Mouse (Mus musculus) kidney, adult 11 months (tissue): ENCODE results near the gene Ypel1.

Experiments
- DNase-seq: peaks from one replicate; pipeline ENCODE4 v3.0.0; 2022

The Ypel1 gene

DNA sequence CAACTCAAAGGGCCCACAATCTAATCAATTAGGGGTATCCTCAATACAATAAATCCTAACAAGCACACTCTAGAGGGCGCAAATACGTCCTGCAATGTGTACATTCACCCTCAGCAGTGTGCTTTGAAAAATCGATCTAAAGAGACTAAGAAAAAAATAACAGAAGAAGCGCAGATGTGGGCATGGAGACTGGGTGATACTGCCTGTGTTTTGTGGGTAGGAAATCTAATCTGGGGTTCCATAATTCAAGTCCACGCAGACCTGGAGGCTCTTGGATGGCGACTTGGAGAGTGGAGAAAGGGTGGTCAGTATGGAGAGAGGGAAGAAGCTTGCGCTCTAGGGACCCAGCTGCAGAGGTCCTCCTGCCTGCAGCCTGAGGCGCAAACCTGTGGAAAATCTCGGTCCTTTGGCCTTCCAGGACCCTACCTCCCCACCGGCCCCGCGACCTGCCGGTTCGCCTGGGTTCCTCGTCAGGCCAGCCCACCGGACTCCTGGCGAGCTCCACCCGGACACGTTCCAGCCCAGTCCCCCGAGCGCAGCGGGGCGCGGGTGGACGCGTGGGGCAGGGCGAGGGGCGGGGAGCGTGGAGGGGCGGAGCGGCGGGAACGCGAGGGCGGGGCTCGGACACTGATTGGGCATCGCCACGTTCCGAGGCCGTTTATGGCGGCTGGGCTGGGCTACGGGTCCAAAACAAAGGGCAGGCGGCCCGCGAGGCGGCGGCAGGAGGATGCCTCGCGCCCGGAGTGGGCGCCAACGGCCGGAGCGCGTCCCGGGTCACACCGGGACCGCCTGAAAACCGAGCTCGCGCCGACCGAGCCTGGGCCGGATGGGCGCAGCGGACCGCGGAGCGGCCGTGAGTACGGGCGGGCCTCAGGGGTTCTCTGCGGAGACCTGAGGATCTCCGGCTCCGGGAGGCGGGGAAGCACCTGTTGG lies at the start of gene Ypel1:
Gene Ypel1 (plus strand): TSS at position 186 of the 933 bp plus-strand sequence.
- DNase-seq: peak; percentile 80

DNA sequence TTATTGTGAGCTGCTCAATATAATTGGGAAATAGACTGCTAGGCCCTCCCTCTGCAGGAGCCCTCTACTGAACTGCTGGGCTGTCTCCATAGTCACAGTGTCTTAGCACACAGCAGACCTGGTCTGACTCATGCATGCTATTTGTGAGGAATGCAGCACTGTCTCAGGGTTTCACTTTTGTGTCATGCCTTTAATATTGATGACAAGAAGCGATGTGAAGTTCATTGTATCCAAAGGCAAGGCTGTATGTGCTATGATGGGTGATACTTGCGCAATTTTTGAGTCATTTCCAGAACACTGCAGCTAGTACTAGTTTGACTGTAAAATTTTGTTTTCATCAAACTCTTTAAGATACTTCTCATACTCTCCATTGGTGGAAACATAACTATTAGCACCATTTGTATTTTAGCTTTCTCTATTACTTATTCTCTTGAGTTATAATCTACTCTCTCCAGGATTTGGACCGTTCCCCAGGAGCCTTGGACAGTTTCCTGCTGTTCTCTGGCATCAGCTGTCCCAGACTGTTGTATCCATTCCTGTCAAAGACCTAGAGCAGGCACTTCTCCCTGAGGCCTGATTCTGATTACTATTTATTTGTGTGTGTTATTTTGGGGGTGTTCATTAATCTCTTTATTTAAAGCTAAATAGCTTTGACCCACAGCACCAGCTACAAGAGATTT lies 44.9 kb upstream of the Ypel1 start:
- no peak for DNase-seq

DNA sequence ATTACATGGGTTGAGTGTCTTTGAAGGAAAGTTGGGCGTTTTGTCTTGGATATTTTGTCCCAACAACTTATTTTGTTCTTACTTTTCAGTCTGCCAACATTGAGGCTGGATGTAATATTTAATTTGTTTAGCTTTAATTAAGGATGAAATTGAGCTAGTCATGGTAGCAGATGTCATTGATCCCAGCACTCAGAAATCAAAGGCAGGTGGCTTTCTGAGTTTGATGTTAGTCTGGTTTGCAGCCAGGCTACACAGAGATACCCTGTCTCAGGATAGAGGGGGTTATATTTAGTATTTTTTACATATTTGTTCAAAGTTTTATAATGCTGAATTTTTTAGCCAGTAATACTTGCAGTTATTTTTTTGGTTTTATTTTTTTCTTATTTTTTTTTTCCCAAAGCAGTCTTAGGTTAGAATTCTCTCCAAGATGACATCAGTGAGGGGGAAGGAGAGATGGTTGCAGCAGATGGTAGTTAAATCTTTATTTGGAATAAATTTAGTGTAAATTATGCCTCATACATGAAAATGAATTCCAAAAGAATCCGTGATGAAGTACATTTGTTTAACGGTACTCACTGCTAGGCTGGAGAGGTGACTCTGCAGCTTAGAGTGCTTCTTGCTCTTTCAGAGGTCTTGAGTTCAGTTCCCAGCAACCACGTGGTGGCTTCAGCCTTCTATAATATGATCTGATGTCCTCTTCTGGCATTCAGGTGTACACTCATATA lies 39.4 kb upstream of the Ypel1 start:
- no peak for DNase-seq

DNA sequence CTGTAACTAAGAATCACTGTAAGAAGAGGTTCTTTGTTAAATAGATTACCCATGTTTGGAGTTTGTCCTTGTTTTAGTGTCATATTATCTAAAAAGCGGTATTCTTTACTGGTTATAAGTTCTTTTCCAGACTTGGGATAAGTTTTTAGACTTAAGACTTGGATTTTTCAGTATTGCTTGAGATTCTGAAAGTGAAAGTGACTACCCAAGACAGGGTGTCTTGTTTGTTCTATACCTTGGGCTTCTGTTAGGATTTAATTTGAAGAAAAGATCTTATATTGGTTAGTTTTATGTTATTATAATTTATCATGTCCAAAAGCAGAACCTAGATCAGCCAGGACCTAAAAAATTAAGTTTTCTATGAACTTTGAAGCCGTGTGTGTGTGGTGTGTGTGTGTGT lies 35.7 kb upstream of the Ypel1 start:
- no peak for DNase-seq

DNA sequence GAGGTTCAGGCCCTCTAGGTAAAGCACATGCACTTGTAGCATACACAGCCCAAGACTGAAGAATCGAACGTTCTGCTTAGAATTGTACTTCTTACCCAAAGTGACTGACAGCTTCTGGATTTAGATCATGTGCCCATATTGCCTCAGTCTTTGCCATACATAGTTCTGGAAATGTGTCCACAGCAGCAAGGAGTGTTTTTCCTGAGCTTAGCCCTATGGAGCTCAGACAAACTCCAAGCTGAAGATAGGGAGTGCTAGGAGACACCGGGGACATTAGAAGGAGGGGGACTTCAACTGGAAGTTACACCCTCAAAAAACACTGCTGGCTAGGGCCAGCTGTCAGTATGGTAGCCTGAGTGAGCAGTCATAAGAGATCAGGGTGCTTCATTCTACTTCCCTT lies 28.8 kb upstream of the Ypel1 start:
- no peak for DNase-seq

DNA sequence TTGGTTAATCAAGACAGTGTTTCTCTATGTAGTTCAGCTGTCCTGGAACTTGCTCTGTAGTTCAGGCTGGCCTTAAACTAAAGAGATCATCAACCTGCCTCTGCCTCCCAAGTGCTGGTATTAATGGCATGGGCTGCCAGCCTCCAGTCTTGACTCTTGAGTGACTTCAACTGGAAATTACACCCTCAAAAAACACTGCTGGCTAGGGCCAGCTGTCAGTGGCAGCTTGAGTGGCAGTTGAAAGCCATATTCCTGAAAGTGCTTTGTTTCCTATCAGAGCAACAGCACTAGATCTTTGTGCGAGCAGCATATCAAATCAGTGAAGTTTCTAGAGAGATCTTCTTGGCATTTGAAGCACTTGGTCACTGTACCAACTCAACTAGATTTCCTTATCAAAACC lies 28.1 kb upstream of the Ypel1 start:
- no peak for DNase-seq

DNA sequence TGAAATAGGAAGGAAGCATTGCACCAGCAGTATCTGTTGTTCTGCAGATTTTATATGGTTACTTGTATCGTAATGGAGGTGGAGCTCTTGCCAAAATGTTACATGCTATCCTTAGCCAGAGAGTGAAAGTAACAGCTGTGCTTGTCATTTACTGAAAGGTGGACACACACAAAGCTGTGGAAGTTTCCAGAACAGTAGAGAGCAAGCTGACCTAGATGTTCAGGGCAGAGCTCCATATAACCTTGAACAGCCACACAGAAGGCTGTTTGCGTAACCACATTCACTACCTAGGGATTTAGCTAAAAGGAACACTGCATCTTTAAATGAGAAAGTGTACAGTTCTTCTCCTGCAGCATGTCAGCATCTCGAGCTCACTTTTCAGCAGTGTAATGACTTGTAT lies 25.2 kb upstream of the Ypel1 start:
- no peak for DNase-seq

DNA sequence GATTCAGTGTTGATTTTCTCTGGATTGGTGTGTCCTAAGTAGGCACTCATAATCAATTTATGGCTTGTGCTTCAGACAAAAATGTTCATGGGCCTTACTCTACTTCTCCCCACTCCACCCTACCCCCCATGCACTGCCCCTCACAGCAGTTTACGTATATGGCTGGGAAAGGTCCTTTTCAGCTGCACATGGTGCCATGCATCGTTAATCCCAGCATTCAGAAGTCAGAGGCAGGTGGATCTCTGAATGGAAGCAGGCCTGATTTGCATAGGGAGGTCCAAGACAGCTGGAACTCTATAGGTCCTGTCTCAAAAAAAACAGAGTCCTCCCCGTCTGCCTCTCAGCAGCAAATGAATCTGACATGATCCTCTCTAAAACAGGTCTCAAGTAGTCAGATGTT lies 24.2 kb upstream of the Ypel1 start:
- no peak for DNase-seq

DNA sequence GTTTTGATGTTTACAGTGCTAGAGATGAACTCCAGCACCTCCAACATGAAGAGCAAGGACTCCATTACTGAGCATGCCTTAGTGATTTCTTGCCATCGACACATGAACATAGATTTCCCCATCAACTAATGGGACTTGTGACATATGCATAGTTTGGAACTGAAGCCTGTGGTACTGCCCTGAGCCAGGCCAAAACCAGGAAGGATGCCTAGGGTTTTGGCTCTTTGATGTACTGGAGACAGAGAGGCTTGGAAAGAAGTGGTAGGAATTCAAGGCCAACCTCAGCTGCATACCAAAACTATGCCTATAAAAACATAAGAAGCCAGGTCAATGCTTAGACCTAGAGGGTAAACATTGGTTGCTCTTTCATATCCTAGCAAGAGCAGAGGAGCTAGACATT lies 19.6 kb upstream of the Ypel1 start:
- DNase-seq: no peak

DNA sequence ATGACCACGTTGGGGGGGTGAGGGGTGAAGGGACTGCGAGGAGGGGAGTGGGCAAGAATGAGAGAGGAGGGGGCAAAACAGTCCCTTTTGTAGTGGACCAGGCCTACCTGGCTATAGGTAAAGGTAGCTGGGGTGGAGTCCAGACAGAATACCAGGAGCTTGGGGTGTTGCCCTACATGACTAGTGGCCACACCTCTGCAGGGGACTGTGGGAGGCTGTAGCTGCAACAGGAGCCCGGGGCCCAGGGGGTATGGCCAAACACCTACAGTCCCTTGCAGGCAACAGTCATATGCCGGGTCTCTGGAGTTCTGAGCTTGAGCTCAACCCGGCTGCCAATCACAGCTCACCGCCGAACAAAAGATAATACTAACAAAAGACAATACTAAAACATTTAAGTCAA lies 17.4 kb upstream of the Ypel1 start:
- no peak for DNase-seq

DNA sequence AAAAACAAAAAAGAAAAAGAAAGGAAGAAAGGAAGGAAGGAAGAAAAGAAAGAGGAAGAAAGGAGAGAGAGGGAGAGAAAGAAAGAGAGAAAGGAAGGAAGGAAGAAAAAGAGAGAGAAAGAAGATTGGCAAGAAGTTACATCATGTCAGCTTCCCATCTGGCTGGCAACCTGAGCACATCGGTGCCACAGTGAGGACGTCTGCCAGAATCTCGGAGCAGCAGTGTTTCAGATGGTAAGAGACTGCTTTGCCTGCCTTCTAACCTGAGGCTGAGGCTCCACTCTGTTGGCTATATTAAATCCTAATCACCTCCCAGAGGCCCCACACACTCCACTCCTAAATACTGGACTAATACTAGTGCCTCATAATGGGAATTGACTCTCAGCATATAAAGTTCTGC lies 15.6 kb upstream of the Ypel1 start:
- DNase-seq: no peak

DNA sequence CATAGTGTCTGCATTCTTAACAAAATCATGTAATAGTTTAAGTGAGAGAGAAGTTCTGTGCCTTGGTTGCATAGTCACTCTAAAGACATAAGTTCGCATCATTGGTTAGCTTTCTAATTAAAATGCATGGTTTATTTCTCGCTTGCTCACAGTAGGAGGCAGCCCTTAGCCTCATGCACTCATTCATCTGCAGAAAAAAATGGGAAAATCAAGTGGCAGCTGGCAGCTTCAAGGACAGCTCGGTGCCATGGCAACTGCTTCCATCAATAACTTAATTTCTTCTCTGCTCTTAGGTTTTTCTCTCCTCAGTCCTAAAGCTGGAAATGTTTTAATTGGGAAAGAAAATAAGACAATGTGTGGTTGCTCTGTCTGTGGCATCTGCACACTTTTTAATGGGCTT lies 13.9 kb upstream of the Ypel1 start:
- DNase-seq: no peak

DNA sequence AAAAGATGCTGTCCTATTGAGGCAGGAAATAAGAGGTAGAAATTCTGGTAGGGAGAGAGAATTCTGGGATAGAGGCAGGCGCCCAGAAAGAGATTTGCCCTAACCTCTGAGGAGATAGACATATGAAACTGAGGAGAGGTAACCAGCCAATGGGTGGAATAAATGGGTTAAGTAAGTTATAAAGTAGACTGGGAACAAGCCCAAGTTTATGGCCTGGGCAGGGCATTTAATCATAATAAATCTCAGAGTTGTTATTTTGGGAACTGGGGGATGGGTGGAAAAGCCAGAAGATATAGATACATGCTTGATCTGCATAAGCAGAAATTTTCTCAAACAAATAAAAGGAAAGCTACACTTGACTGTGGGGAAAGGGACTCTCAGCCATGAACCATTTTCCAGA lies 7.2 kb upstream of the Ypel1 start:
- DNase-seq: no peak

DNA sequence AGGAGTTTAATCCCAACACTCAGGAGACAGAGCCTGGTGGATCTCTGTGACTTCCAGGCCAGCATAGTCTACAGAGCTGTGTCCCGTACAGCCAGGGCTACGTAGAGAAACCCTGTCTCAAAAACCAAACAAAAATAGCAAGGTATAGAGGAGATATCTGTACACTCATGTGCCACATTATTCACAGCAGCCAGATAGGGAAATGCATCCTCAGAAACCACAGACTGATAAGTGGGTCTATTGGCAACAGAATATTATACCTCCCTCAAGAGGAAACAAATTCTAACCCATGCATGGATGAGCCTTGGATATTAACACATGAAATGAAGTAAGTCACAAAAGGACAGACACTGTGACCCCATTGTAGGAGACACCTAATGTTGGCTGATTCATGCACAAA lies 1.9 kb upstream of the Ypel1 start:
- no peak for DNase-seq

DNA sequence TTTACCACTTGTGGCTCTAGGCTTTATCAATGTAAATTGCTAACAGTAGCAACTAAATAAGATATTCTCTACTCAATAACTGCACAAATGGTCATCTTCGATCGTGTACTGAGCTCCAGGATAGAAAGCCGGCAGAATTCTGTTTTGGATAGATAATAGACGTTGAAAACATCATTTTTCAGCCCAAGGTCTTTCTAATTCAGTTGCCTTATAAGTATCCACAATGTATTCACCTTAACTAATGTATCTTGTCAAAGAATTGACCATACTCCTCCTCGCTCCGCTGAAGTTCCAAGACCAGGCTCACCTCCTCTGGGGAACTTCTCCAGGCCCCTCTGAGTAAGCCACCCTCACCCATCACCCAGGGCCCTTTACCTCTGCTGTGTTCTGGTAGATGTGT lies 1.2 kb downstream of the Ypel1 start:
- DNase-seq: no peak

DNA sequence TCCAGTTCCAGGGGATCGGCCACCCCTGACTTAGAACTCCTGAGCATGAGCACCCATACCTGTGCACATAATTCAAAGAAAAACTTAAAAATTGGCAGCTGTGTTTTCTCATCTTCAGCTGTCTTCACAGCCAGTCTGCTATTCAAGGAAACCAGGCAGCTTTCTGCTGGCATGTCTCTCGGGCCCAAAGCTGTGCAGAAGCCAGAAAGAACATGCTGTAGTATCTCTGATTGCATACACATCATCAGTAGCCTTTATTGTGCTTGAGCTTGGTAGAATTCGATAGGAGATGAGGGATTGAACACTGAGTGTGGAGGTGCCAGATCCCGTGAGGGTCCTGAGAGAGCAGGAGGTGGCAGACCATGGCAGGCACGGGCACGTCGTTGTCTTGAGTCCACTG lies 3.5 kb downstream of the Ypel1 start:
- DNase-seq: no peak

DNA sequence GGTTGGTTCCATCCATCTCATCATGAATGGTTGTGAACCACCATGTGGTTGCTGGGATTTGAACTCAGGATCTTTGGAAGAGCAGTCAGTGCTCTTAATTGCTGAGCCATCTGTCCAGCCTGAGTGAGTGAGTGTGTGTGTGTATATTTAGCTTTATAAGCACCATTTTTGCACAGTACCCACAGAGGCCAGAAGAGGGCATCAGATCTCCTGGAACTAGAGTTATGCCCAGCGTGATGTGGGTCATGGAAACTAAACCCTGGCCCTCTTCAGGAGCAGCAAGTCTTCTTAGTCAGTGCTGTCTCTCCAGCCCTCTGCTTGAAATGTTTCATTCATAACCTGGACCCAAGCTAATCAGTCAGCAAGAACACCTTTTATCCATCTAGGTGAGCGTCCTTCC lies 6.8 kb downstream of the Ypel1 start:
- DNase-seq: no peak

DNA sequence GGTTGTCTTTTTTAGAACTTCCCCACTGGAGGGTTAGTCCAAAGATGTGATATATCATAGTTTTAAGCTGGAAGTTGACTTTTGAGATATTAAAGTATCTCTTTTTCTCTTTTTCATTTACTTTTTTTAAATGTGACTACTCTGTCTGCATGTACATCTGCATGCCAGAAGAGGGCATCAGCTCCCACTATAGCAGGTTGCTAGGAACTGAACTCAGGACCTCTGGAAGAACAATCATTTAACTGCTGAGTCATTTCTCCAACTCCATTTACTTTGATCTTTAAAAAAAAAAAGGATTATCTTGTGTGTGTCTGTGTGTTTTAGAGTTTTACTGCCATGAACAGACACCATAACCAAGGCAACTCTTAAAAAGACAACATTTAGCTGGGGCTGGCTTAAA lies 7.4 kb downstream of the Ypel1 start:
- no peak for DNase-seq

DNA sequence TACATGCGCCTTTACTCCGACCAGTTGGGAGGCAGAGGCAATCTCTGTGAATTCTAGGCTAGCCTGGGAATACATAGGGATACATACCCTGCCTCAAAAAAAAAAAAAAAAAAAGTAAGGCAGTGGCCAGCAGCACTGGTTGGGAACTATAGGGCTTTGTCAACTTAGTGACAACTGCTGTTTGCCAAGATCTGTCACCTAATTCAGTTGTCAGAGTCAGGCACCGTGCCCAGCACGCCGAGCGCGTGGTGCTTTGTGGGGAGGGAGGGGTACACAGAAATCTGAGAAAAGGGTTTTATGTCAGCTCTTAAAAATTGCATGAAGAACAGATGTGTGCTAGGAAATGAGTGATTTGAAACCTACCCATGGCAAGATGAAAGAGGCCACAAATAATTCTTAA lies 8.6 kb downstream of the Ypel1 start:
- no peak for DNase-seq

DNA sequence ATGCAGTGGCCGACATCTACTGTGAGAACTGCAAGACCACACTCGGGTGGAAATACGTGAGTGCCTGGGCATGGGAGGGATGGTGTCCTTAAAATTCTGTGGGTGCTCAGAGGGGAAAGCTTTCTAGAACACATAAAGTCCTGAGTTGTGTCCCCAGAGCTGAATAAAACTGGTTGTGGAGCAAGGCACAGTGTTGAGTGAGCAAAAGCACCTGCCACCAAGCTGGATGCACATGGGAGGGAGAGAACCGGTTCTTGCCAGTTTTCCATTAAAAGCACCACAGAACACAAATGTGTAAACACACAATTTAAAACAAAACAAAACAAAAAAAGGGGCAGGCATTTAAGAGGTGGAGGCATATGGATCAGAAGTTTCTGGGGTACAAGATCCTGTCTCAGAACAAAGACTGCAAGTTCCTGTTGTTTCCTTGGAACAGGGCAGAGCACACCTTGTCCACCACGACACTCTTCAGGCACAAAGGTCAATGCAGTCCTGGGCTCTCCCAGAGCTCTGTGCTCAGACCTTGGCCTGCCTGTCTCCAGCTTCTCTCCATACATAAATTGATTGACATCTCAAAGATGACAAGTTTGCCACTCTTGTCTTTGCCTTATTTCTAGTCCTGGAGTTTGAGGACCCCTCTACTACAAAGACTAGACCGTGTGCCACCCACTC lies 12.8 kb downstream of the Ypel1 start:
- DNase-seq: no peak

DNA sequence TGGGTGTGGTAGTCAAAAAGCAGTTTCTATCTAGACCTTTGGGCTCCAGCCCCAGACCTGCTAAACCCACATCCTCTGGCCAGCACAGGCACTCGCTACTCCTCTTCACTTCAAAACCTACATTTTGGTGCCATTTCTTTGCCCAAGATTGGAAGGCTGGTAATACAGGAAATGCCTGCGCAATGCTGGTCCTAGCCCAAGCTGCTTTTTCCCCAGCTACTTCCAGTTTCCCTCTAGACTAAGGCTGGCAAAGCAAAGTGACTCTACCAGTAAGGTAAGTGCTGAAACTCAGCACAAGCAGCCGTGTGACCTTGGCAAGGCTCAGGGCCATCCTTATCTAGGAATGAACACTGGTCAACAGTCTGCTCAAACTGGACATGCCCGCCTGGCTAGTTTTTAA lies 16.1 kb downstream of the Ypel1 start:
- peak; percentile 41 for DNase-seq

DNA sequence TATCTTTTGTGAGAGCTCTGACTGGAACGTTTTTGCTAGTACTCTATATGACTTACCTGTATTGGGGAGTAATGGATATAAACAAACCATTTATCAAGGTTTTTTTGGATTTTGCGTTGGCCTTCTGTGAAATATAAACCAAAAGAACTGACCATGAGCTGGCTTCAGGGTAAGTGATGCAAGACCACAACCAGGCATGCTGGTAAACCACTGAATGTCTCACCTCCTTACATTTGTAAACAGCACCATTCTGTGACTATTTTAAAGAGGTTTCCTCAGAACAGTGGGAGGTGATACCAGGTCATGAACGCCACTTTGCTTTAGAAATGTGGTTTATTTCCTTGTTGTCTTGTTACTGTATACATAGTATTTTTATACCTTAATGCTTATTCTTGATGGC lies 16.7 kb downstream of the Ypel1 start:
- no peak for DNase-seq

DNA sequence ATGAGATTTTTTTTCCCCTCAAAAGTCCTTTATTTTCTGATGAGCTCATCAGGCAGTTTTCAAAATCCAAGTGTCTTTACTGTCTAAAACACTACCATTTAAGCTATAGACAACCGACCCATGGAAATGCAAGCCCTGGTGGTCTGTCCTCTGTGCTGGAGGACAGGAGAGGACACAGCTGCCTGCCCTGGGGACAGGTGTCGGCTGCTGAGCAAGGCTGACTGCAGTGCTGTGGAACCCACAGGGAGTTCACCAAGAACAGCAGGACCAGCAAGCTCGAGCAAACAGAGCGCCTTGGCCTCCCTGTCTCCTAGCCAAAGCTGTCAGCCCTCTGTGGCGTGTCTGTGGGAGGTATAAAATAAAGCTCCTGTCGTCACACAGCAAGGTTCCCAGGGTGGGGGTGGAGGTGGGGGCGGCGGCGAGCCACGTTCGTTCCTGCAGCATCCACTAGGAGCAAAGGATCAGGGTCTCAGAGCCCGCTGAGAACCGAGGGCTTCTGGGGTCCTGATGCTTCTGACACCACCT lies 17.2 kb downstream of the Ypel1 start:
- DNase-seq: no peak
